Mouse (Mus musculus): ENCODE results near the gene Fam169b. TPM values are rescaled to one million over a fixed set of nuclear protein-coding genes. Genes with fewer than 3 reads are reported as not detected.
"Not testable (repeated sequence)": the region's sequence is repeated elsewhere in the genome, so short reads cannot be mapped to it uniquely, and the experiment has no call there.

Fam169b gene
- total and polyA plus RNA-seq, 3 experiments = 0.16 to 0.61 TPM; not detected in 1

DNA sequence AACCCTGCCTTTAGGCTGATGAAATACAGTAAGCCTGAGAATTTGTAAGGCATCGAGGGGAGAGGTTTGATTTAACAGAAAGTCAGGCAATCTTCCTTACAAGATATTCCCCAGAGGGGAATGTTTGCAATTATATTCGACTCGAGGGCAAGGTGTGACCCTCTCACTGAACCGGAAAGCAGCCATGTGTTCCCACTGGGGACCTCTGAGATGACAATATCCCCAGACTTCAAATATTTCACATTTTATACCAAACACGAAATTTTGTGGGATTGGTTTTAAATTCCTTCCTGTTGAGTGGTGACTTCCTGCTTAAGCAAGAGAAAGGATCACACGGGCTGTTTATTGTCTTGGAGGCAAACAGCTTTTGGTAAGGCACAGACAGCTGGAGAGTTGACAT, 6.9 kb upstream of the Fam169b start:
- no peaks in the 10 kb centered on the region for H3K79me2 ChIP-seq (replicated peaks; ENCODE audit: control insufficient read depth, insufficient read depth, low read length)
- peaks cover 5% of the 10 kb centered on the region for H3K4me1 ChIP-seq (ENCODE audit: control insufficient read depth, insufficient read depth, low read length)
- no peak overlapping the region for H3K4me3 ChIP-seq
- intact Hi-C loops (cut with DNase I) = no loop called here
- H3K27ac ChIP-seq = no peak overlapping the region
- 24% methylated on average over 6 of the region's 6 CpGs for WGBS
- no peaks in the 10 kb centered on the region for H3K27me3 ChIP-seq (ENCODE audit: control insufficient read depth, insufficient read depth, low read length)
- DNase-seq = no peak
- H3K9ac ChIP-seq (ENCODE audit: low read depth, low read length) = no peak overlapping the region
- no peaks in the 10 kb centered on the region for H3K36me3 ChIP-seq (ENCODE audit: control insufficient read depth, insufficient read depth, low read length)
- TF ChIP-seq EP300 (IDR thresholded peaks at IDR 0.05; ENCODE audit: insufficient read depth, low read depth, low read length) (no peak), CTCF (IDR thresholded peaks at IDR 0.05) (no peak), POLR2A (IDR thresholded peaks at IDR 0.05; ENCODE audit: insufficient read depth, low read depth, low read length) (no peak)

DNA sequence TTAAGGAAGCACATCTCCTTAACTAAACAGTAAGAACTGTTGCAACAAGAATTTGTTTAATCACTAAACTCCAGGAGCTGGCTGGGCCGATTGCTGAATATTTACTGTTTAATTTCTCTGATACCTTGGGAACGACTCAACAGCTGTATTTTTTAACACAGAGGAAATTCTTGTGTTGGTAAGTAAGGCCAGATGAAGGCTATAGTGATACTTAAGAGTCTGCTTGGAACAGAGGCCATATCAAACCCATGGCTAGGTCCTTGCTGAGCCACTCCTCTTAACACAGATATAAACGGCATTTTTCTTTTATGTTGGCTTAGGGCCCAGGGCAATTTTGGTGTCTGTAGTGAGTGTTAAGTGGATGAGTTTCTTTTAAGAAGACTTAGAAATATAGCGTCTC, 3.1 kb upstream of the Fam169b start:
- DNase-seq = no peak
- H3K27ac ChIP-seq = no peak overlapping the region
- no peaks in the 10 kb centered on the region for H3K79me2 ChIP-seq (replicated peaks; ENCODE audit: control insufficient read depth, insufficient read depth, low read length)
- H3K4me1 ChIP-seq (ENCODE audit: control insufficient read depth, insufficient read depth, low read length) = no peaks in the 10 kb centered on the region; the same call in 1 of the 2 replicates
- no peak overlapping the region for H3K4me3 ChIP-seq
- no peaks in the 10 kb centered on the region for H3K36me3 ChIP-seq (ENCODE audit: control insufficient read depth, insufficient read depth, low read length)
- 54% methylated on average over 4 of the region's 4 CpGs for WGBS
- TF ChIP-seq EP300 (IDR thresholded peaks at IDR 0.05; ENCODE audit: insufficient read depth, low read depth, low read length) = no peak
- no peak for TF ChIP-seq POLR2A (IDR thresholded peaks at IDR 0.05; ENCODE audit: insufficient read depth, low read depth, low read length)
- no peak for TF ChIP-seq CTCF (IDR thresholded peaks at IDR 0.05)
- H3K9ac ChIP-seq (ENCODE audit: low read depth, low read length) = no peak overlapping the region
- H3K27me3 ChIP-seq (ENCODE audit: control insufficient read depth, insufficient read depth, low read length) = no peaks in the 10 kb centered on the region
- intact Hi-C loops (cut with DNase I) = no loop called here

DNA sequence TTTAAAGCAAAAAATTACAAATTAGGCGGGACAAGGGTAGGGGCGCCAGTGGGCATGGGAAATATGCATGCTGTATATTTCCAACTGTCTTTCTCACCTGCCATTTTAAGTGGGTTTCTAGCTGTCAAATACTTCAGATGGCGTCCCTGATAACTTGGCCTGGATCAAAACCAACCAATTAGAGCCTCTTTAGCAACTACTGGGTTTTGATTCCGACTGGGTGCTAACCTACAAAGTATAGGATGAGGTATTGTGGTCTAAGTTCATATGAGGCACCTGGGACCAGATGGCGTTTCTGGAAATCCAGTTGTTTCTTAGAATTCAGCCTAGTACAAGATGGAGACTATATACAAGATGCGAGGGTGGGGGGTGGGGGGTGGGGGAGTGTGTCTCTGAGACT, 1.8 kb upstream of the Fam169b start:
- Histone ChIP-seq H3K79me2 (replicated peaks; ENCODE audit: control insufficient read depth, insufficient read depth, low read length) (no peaks in the 10 kb centered on the region), H3K4me3 (no peak overlapping the region), H3K9ac (ENCODE audit: low read depth, low read length) (no peak overlapping the region), H3K27ac (no peak overlapping the region), H3K4me1 (ENCODE audit: control insufficient read depth, insufficient read depth, low read length) (peaks cover 5% of the 10 kb centered on the region), H3K36me3 (ENCODE audit: control insufficient read depth, insufficient read depth, low read length) (no peaks in the 10 kb centered on the region), H3K27me3 (ENCODE audit: control insufficient read depth, insufficient read depth, low read length) (peaks cover 8% of the 10 kb centered on the region)
- intact Hi-C loops (cut with DNase I) = no loop called here
- DNase-seq = no peak
- 95% methylated on average over 6 of the region's 6 CpGs for WGBS
- TF ChIP-seq POLR2A (IDR thresholded peaks at IDR 0.05; ENCODE audit: insufficient read depth, low read depth, low read length) (no peak), EP300 (IDR thresholded peaks at IDR 0.05; ENCODE audit: insufficient read depth, low read depth, low read length) (no peak), CTCF (IDR thresholded peaks at IDR 0.05) (no peak)

DNA sequence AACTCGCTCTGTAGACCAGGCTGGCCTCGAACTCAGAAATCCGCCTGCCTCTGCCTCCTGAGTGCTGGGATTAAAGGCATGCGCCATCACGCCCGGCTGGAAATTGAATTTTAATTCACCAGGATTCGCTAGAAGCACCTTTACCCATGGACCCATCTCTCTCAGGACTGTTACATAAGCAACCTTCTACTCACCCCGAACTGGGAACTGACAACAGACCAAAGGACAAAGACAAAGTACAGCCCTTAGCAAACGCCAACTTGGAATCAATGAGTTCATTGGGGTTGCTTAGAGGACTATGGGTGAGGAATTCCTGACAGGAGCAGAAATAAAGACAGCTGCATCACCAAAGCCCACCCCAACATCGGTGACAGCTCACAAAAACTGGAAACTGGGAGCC, 1.0 kb upstream of the Fam169b start:
- no peak overlapping the region for H3K27ac ChIP-seq
- DNase-seq = no peak
- intact Hi-C loops (cut with DNase I) = no loop called here
- H3K79me2 ChIP-seq (replicated peaks; ENCODE audit: control insufficient read depth, insufficient read depth, low read length) = no peaks in the 10 kb centered on the region
- no peak for TF ChIP-seq EP300 (IDR thresholded peaks at IDR 0.05; ENCODE audit: insufficient read depth, low read depth, low read length)
- TF ChIP-seq CTCF (IDR thresholded peaks at IDR 0.05) = no peak
- TF ChIP-seq POLR2A (IDR thresholded peaks at IDR 0.05; ENCODE audit: insufficient read depth, low read depth, low read length) = no peak
- no peaks in the 10 kb centered on the region for H3K36me3 ChIP-seq (ENCODE audit: control insufficient read depth, insufficient read depth, low read length)
- peaks cover 5% of the 10 kb centered on the region for H3K4me1 ChIP-seq (ENCODE audit: control insufficient read depth, insufficient read depth, low read length)
- 90% methylated on average over 10 of the region's 10 CpGs for WGBS
- no peak overlapping the region for H3K4me3 ChIP-seq
- H3K9ac ChIP-seq (ENCODE audit: low read depth, low read length) = no peak overlapping the region
- peaks cover 8% of the 10 kb centered on the region for H3K27me3 ChIP-seq (ENCODE audit: control insufficient read depth, insufficient read depth, low read length)

DNA sequence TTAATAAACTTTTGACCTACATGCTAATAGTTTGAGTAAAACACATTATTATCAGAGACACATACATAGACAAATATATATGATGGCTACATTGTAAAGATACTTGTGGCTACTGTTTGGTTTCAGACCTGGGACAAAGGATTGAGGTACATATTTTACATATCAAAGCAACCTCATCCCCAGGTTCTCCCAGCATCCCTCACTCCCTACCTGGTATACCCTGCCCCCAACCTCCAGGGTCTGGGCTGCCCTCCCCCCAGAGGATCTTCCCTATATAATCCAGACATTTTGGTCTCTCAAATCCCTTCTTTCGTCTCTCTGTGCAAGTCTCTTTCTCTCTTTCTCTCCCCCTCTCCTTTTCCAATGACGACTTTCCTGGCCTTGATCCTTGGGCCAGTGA, 579 bp downstream of the Fam169b start:
- DNase-seq = no peak
- H3K27me3 ChIP-seq (ENCODE audit: control insufficient read depth, insufficient read depth, low read length) = peaks cover 8% of the 10 kb centered on the region
- no peak overlapping the region for H3K4me3 ChIP-seq
- no peaks in the 10 kb centered on the region for H3K79me2 ChIP-seq (replicated peaks; ENCODE audit: control insufficient read depth, insufficient read depth, low read length)
- WGBS = 91% methylated on average over 2 of the region's 2 CpGs
- H3K36me3 ChIP-seq (ENCODE audit: control insufficient read depth, insufficient read depth, low read length) = no peaks in the 10 kb centered on the region
- TF ChIP-seq CTCF (IDR thresholded peaks at IDR 0.05) (no peak), POLR2A (IDR thresholded peaks at IDR 0.05; ENCODE audit: insufficient read depth, low read depth, low read length) (no peak), EP300 (IDR thresholded peaks at IDR 0.05; ENCODE audit: insufficient read depth, low read depth, low read length) (no peak)
- no peak overlapping the region for H3K9ac ChIP-seq (ENCODE audit: low read depth, low read length)
- H3K4me1 ChIP-seq (ENCODE audit: control insufficient read depth, insufficient read depth, low read length) = peaks cover 5% of the 10 kb centered on the region
- no peak overlapping the region for H3K27ac ChIP-seq
- intact Hi-C loops (cut with DNase I) = no loop called here

DNA sequence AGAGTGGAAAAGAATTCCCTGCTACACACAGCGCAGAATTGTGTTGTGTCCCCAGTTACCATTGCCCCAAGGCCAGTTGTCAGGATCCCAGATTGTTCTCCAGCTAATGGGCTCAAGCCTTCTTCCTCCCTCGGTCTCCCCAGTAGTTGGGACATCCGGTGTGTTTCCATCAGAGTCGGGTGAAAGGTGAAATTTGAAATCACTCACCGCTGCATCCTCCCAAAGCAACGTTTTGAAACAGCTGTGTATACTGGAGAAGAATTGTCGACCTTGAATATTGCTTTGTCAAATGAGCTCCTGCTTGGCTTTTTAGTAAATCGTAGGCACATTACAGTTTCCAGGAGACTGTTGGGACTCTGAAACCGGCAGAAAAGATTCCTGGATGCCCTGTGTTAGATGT, 1.3 kb downstream of the Fam169b start:
- TF ChIP-seq EP300 (IDR thresholded peaks at IDR 0.05; ENCODE audit: insufficient read depth, low read depth, low read length) (no peak), CTCF (IDR thresholded peaks at IDR 0.05) (no peak), POLR2A (IDR thresholded peaks at IDR 0.05; ENCODE audit: insufficient read depth, low read depth, low read length) (no peak)
- Histone ChIP-seq H3K36me3 (ENCODE audit: control insufficient read depth, insufficient read depth, low read length) (no peaks in the 10 kb centered on the region), H3K4me1 (ENCODE audit: control insufficient read depth, insufficient read depth, low read length) (peaks cover 5% of the 10 kb centered on the region), H3K79me2 (replicated peaks; ENCODE audit: control insufficient read depth, insufficient read depth, low read length) (no peaks in the 10 kb centered on the region), H3K27ac (no peak overlapping the region), H3K9ac (ENCODE audit: low read depth, low read length) (no peak overlapping the region), H3K4me3 (no peak overlapping the region), H3K27me3 (ENCODE audit: control insufficient read depth, insufficient read depth, low read length) (peaks cover 8% of the 10 kb centered on the region)
- intact Hi-C loops (cut with DNase I) = no loop called here
- no peak for DNase-seq
- WGBS = 67% methylated on average over 9 of the region's 9 CpGs

DNA sequence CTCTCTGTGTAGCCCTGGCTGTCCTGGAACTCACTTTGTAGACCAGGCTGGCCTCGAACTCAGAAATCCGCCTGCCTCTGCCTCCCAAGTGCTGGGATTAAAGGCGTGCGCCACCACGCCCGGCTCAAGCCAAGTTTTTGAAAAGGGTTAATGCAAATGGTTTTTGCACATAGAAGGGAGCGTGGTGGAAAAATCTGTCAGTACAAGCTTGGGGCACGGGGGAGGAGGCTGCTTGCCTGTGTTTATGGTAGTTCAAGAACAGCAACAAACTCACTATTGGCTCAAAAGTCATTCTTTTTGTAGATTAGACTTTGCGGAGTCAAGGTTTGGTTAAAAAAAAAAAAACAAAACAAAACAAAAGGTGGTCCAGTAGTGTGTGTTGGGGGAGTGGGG, 1.8 kb downstream of the Fam169b start:
- 62% methylated on average over 9 of the region's 9 CpGs for WGBS
- H3K4me3 ChIP-seq = not testable (repeated sequence)

More for the DNA sequence above, 1.8 kb downstream of the Fam169b start:
- H3K36me3 ChIP-seq (ENCODE audit: control insufficient read depth, insufficient read depth, low read length); H3K27ac ChIP-seq; DNase-seq; H3K79me2 ChIP-seq (replicated peaks; ENCODE audit: control insufficient read depth, insufficient read depth, low read length); H3K4me1 ChIP-seq (ENCODE audit: control insufficient read depth, insufficient read depth, low read length); intact Hi-C loops (cut with DNase I); H3K27me3 ChIP-seq (ENCODE audit: control insufficient read depth, insufficient read depth, low read length); H3K9ac ChIP-seq (ENCODE audit: low read depth, low read length): not testable (repeated sequence)

All from heart, adult 2 months (tissue).